13 mouse cellular contexts compared by ENCODE assay signal in the genomic region with DNA sequence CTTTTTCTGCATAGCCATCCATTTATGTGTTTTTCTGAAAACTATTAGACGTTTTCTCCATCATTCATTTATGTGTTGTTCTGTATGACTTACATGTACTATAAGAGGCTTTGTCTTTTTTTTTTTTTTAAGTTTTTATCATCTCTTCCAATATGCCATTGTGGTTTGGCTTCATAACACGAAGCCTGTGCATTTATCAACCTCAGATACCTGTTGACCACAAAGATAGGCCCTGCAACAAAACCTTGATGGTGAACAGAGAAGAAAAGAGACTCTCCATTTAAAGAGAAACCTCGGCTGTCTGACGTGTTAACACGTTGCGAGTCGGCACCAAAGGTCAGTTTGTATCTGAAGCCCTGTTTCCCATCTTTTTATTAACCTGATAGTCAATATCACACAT. TPM values are rescaled to one million over a fixed set of nuclear protein-coding genes. Genes with fewer than 3 reads are reported as not detected.
A peak's percentile ranks its signal among the peaks of the same experiment; 100 is the strongest.
DNase-seq lines count a peak whose midpoint lies in the region; ATAC-seq lines count a peak whose summit lies in the region.
"Had no signal": no experiment of that assay in that cellular context is flagged by ENCODE, and none has a peak within 500 bp of the region (broad histone marks: within the 10 kb centered on the region; RNA-seq: fewer than 3 reads in every experiment).

No protein-coding gene starts in this region.

- no peaks in the 10 kb centered on the region for H3K27me3 ChIP-seq in hindbrain, embryonic 13.5 days
- H3K27me3 ChIP-seq in hindbrain, embryonic 10.5 days (ENCODE audit: insufficient read depth, poor library complexity, severe bottlenecking) = peaks cover 5% of the 10 kb centered on the region
- 0 out of 2 replicates have a peak, but pooled peaks cover 2% of the 10 kb centered on the region for H3K27me3 ChIP-seq in midbrain, embryonic 13.5 days
- no peaks in the 10 kb centered on the region for H3K27me3 ChIP-seq in midbrain, embryonic 11.5 days (ENCODE audit: control insufficient read depth, insufficient read depth, low read length)
- H3K27me3 ChIP-seq in hindbrain, embryonic 16.5 days (replicated peaks; ENCODE audit: control insufficient read depth, insufficient read depth, low read length) = no peaks in the 10 kb centered on the region
- H3K27me3 ChIP-seq in neural tube, embryonic 13.5 days = no peaks in the 10 kb centered on the region
- H3K27me3 ChIP-seq: embryonic facial prominence, embryonic 12.5 days had no signal

- no peaks in the 10 kb centered on the region for H3K9me3 ChIP-seq in hindbrain, embryonic 13.5 days
- no peaks in the 10 kb centered on the region for H3K9me3 ChIP-seq in hindbrain, embryonic 10.5 days
- H3K9me3 ChIP-seq in midbrain, embryonic 13.5 days = no peaks in the 10 kb centered on the region
- H3K9me3 ChIP-seq in midbrain, embryonic 11.5 days (ENCODE audit: control insufficient read depth, low read length) = no peaks in the 10 kb centered on the region
- no peaks in the 10 kb centered on the region for H3K9me3 ChIP-seq in hindbrain, embryonic 16.5 days (ENCODE audit: control insufficient read depth, low read length)
- no peaks in the 10 kb centered on the region for H3K9me3 ChIP-seq in neural tube, embryonic 13.5 days
- H3K9me3 ChIP-seq: embryonic facial prominence, embryonic 12.5 days had no signal

- DNase-seq in hindbrain, embryonic 10.5 days (ENCODE audit: low spot score) = no peak
- no peak for DNase-seq in midbrain, embryonic 11.5 days (ENCODE audit: low spot score, missing footprints)
- DNase-seq in urinary bladder, postnatal 36 days (ENCODE audit: low spot score in 2 of 2) = no peak
- DNase-seq: cerebellum, adult 9-10 months; heart, postnatal 14 days; lung, postnatal 14 days; right cerebral cortex, adult 18-20 months had no signal

- 86% methylated on average over 7 of the region's 7 CpGs for WGBS in hindbrain, embryonic 13.5 days
- WGBS in hindbrain, embryonic 10.5 days = 89% methylated on average over 7 of the region's 7 CpGs
- 90% methylated on average over 7 of the region's 7 CpGs for WGBS in midbrain, embryonic 13.5 days
- 89% methylated on average over 7 of the region's 7 CpGs for WGBS in midbrain, embryonic 11.5 days
- 78% methylated on average over 7 of the region's 7 CpGs for WGBS in hindbrain, embryonic 16.5 days
- 87% methylated on average over 7 of the region's 7 CpGs for WGBS in neural tube, embryonic 13.5 days

- peak overlapping the region; percentile 12; the same call in 1 of the 2 replicates for H3K4me3 ChIP-seq in hindbrain, embryonic 13.5 days
- H3K4me3 ChIP-seq in hindbrain, embryonic 10.5 days = no peak overlapping the region
- H3K4me3 ChIP-seq in midbrain, embryonic 13.5 days (replicated peaks) = no peak overlapping the region
- H3K4me3 ChIP-seq in midbrain, embryonic 11.5 days (ENCODE audit: low read depth, low read length) = no peak overlapping the region
- H3K4me3 ChIP-seq in hindbrain, embryonic 16.5 days (ENCODE audit: low read length) = peak overlapping the region; percentile 15; the same call in 1 of the 2 replicates
- 0 out of 2 replicates have a peak overlapping the region, but pooled peaks have one; percentile 11 for H3K4me3 ChIP-seq in neural tube, embryonic 13.5 days
- H3K4me3 ChIP-seq: embryonic facial prominence, embryonic 12.5 days had no signal

- no peaks in the 10 kb centered on the region for H3K36me3 ChIP-seq in hindbrain, embryonic 13.5 days
- H3K36me3 ChIP-seq in hindbrain, embryonic 10.5 days = no peaks in the 10 kb centered on the region
- no peaks in the 10 kb centered on the region for H3K36me3 ChIP-seq in midbrain, embryonic 13.5 days
- no peaks in the 10 kb centered on the region for H3K36me3 ChIP-seq in midbrain, embryonic 11.5 days (ENCODE audit: control insufficient read depth, insufficient read depth, low read length)
- no peaks in the 10 kb centered on the region for H3K36me3 ChIP-seq in hindbrain, embryonic 16.5 days (ENCODE audit: control insufficient read depth, insufficient read depth, low read length)
- no peaks in the 10 kb centered on the region for H3K36me3 ChIP-seq in neural tube, embryonic 13.5 days
- H3K36me3 ChIP-seq: embryonic facial prominence, embryonic 12.5 days had no signal

- no peak overlapping the region for H3K9ac ChIP-seq in hindbrain, embryonic 13.5 days
- H3K9ac ChIP-seq in midbrain, embryonic 13.5 days (replicated peaks) = no peak overlapping the region
- no peak overlapping the region for H3K9ac ChIP-seq in midbrain, embryonic 11.5 days (ENCODE audit: low read length)
- H3K9ac ChIP-seq in hindbrain, embryonic 16.5 days (ENCODE audit: low read depth, low read length) = peak overlapping the region; percentile 17; the same call in 1 of the 2 replicates
- H3K9ac ChIP-seq in neural tube, embryonic 13.5 days = no peak overlapping the region
- H3K9ac ChIP-seq: embryonic facial prominence, embryonic 12.5 days had no signal

- peaks cover 38% of the 10 kb centered on the region for H3K4me1 ChIP-seq in hindbrain, embryonic 13.5 days (replicated peaks)
- peaks cover 30% of the 10 kb centered on the region for H3K4me1 ChIP-seq in hindbrain, embryonic 10.5 days (replicated peaks)
- H3K4me1 ChIP-seq in midbrain, embryonic 13.5 days (replicated peaks) = peaks cover 30% of the 10 kb centered on the region
- H3K4me1 ChIP-seq in midbrain, embryonic 11.5 days (ENCODE audit: control insufficient read depth, insufficient read depth, low read length) = peaks cover 13% of the 10 kb centered on the region
- peaks cover 14% of the 10 kb centered on the region for H3K4me1 ChIP-seq in hindbrain, embryonic 16.5 days (ENCODE audit: control insufficient read depth, insufficient read depth, low read depth, low read length)
- H3K4me1 ChIP-seq in neural tube, embryonic 13.5 days (replicated peaks) = peaks cover 49% of the 10 kb centered on the region

- ATAC-seq in hindbrain, embryonic 13.5 days (ENCODE audit: low FRiP score) = no peak
- no peak for ATAC-seq in midbrain, embryonic 13.5 days
- no peak for ATAC-seq in midbrain, embryonic 11.5 days (ENCODE audit: low FRiP score)
- no peak for ATAC-seq in hindbrain, embryonic 16.5 days
- no peak for ATAC-seq in neural tube, embryonic 13.5 days (ENCODE audit: low read depth)
- ATAC-seq: activated CD4-positive, CD25-positive, alpha-beta regulatory T cell, adult 4 months had no signal

- no peak overlapping the region for H3K27ac ChIP-seq in hindbrain, embryonic 13.5 days
- no peak overlapping the region for H3K27ac ChIP-seq in hindbrain, embryonic 10.5 days
- no peak overlapping the region for H3K27ac ChIP-seq in midbrain, embryonic 13.5 days
- no peak overlapping the region for H3K27ac ChIP-seq in midbrain, embryonic 11.5 days (ENCODE audit: low read depth, low read length)
- no peak overlapping the region for H3K27ac ChIP-seq in hindbrain, embryonic 16.5 days (ENCODE audit: low read depth, low read length)
- H3K27ac ChIP-seq in neural tube, embryonic 13.5 days (replicated peaks) = no peak overlapping the region
- H3K27ac ChIP-seq: embryonic facial prominence, embryonic 12.5 days had no signal

- peak overlapping the region; percentile 39 for H3K4me2 ChIP-seq in hindbrain, embryonic 13.5 days
- peak overlapping the region; percentile 34; the same call in 1 of the 2 replicates for H3K4me2 ChIP-seq in midbrain, embryonic 13.5 days (replicated peaks)
- H3K4me2 ChIP-seq in midbrain, embryonic 11.5 days = no peak overlapping the region
- H3K4me2 ChIP-seq in hindbrain, embryonic 16.5 days (ENCODE audit: low read length) = peak overlapping the region; percentile 43
- H3K4me2 ChIP-seq in neural tube, embryonic 13.5 days = peak overlapping the region; percentile 98
- H3K4me2 ChIP-seq: embryonic facial prominence, embryonic 12.5 days had no signal

RNA-seq across cellular contexts. Expression of gene Bcl2, which starts 3.9 kb away (rescaled TPM):
- 15.1 TPM in 2 replicates for polyA plus RNA-seq in hindbrain, embryonic 13.5 days (2015; fragmentation: Nextera tagmentation; extraction: Ambion mirVana)
- 8.2 and 8.3 TPM in 2 replicates for polyA plus RNA-seq in hindbrain, embryonic 10.5 days (2016; fragmentation: Nextera tagmentation; extraction: Ambion mirVana)
- 11.5 and 11.8 TPM in 2 replicates for polyA plus RNA-seq in midbrain, embryonic 13.5 days (2015; fragmentation: Nextera tagmentation; extraction: Ambion mirVana)
- 5.7 and 6.2 TPM in 2 replicates for polyA plus RNA-seq in midbrain, embryonic 11.5 days (2014; fragmentation: Nextera tagmentation; extraction: Ambion mirVana)
- 16.4 and 17.5 TPM in 2 replicates for polyA plus RNA-seq in hindbrain, embryonic 16.5 days (2015; fragmentation: Nextera tagmentation; extraction: Ambion mirVana)
- 14.3 and 14.9 TPM in 2 replicates for polyA plus RNA-seq in neural tube, embryonic 13.5 days (2015; fragmentation: Nextera tagmentation; extraction: Ambion mirVana)

RNA-seq across cellular contexts. Expression of gene Kdsr, which starts 49.3 kb away (rescaled TPM):
- 14.5 and 14.9 TPM in 2 replicates for polyA plus RNA-seq in hindbrain, embryonic 13.5 days (2015; fragmentation: Nextera tagmentation; extraction: Ambion mirVana)
- 6.6 and 8.0 TPM in 2 replicates for polyA plus RNA-seq in hindbrain, embryonic 10.5 days (2016; fragmentation: Nextera tagmentation; extraction: Ambion mirVana)
- 13.0 and 13.3 TPM in 2 replicates for polyA plus RNA-seq in midbrain, embryonic 13.5 days (2015; fragmentation: Nextera tagmentation; extraction: Ambion mirVana)
- 7.8 and 9.0 TPM in 2 replicates for polyA plus RNA-seq in midbrain, embryonic 11.5 days (2014; fragmentation: Nextera tagmentation; extraction: Ambion mirVana)
- 14.9 and 16.3 TPM in 2 replicates for polyA plus RNA-seq in hindbrain, embryonic 16.5 days (2015; fragmentation: Nextera tagmentation; extraction: Ambion mirVana)
- 10.9 and 11.3 TPM in 2 replicates for polyA plus RNA-seq in neural tube, embryonic 13.5 days (2015; fragmentation: Nextera tagmentation; extraction: Ambion mirVana)

Comparison
In these comparisons a context has a peak if more than half of its experiments do, and no peak if none do; other contexts are left out.
1. H3K4me3 ChIP-seq: peak in hindbrain, embryonic 13.5 days (single experiment), hindbrain, embryonic 16.5 days (single experiment) and neural tube, embryonic 13.5 days (single experiment); none in hindbrain, embryonic 10.5 days (single experiment), midbrain, embryonic 13.5 days (single experiment) and midbrain, embryonic 11.5 days (single experiment).